Mouse (Mus musculus) kidney, adult 2 months (tissue): ENCODE measurements around the gene Hmga2.

ENCODE experiments used
- CTCF ChIP-seq: fragments of 200-500 bp; conservative IDR thresholded peaks from 2 replicates; pipeline ENCODE4 v1.5.1; 2011; ENCODE audit warnings: low read depth, mild to moderate bottlenecking, control low read depth, low read length, moderate library complexity, mixed read lengths; ENCODE audit not compliant: insufficient read depth, insufficient read length
- POLR2A ChIP-seq: fragments of 200-500 bp; IDR thresholded peaks from one replicate; pipeline ENCODE4 v1.6.1; 2011; ENCODE audit warnings: low read depth, low read length, control low read depth

DNA sequence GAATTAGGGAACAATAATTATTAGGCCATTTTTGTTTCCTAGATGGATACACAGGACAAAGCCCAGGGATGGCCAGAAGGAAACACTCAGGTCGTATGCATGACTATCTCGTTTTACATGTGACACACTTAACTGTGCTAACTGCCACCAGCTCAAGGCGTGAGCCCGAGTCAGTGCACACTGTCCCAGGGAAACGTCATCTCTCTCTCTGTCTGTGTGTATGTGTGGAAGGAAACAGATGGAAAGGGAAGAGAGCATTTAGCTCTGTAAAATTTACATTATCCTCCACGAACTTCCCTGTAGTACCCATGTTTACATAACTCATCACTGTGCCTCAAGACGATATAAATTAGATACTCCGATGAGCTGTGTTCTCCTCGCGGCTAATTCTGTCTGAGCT is 105.1 kb downstream of the Hmga2 start:
- no peak for TF ChIP-seq POLR2A
- TF ChIP-seq CTCF: no peak
